Mouse (Mus musculus) hindbrain, embryonic 12.5 days (tissue): Measurements from ENCODE around the gene Rbms1. TPM values are rescaled to one million over a fixed set of nuclear protein-coding genes. Genes with fewer than 3 reads are reported as not detected.

Experiments used
- ATAC-seq: fragments of 200-750 bp; cut with Nextera tagmentation; 2 replicates; pipeline ENCODE4 v1.8.0; 2017; ENCODE audit warnings: moderate TSS enrichment; ENCODE audit not compliant: low FRiP score
- H3K27ac ChIP-seq: fragments of 300-500 bp; sonication (generic); 2 replicates; pipeline ENCODE4 v1.5.1; 2016; ENCODE audit warnings: mild to moderate bottlenecking
- H3K27me3 ChIP-seq: fragments of 300-500 bp; sonication (generic); 2 replicates; pipeline ENCODE4 v1.6.1; 2016; ENCODE audit warnings: mild to moderate bottlenecking
- H3K36me3 ChIP-seq: fragments of 300-500 bp; sonication (generic); 2 replicates; pipeline ENCODE4 v1.6.1; 2016; ENCODE audit warnings: mild to moderate bottlenecking
- H3K4me1 ChIP-seq: fragments of 300-500 bp; sonication (generic); 2 replicates; pipeline ENCODE4 v1.6.1; 2016
- H3K4me2 ChIP-seq: fragments of 300-500 bp; sonication (generic); replicated peaks from 2 replicates; pipeline ENCODE4 v1.6.1; 2016; ENCODE audit warnings: mild to moderate bottlenecking
- H3K4me3 ChIP-seq: fragments of 300-500 bp; sonication (generic); 2 replicates; pipeline ENCODE4 v1.5.1; 2016; ENCODE audit warnings: mild to moderate bottlenecking
- H3K9ac ChIP-seq: fragments of 300-500 bp; sonication (generic); 2 replicates; pipeline ENCODE4 v1.6.1; 2016; ENCODE audit warnings: mild to moderate bottlenecking, moderate library complexity
- H3K9me3 ChIP-seq: fragments of 300-500 bp; sonication (generic); replicated peaks from 2 replicates; pipeline ENCODE4 v1.6.1; 2016; ENCODE audit warnings: mild to moderate bottlenecking
- WGBS: fragments of 180-500 bp; shearing (Covaris S2); methylation state at CpG from one replicate; pipeline ENCODE4 v1.1.7; 2016; 5-methylcytosine and 5-hydroxymethylcytosine counted together
- polyA plus RNA-seq: library from polyadenylated mRNA; unstranded; fragments of >200 nt; fragmentation: Nextera tagmentation; extraction: Ambion mirVana; gene quantifications from 2 replicates; pipeline ENCODE4 v1.2.1, GENCODE M21; 2016

The Rbms1 gene
- polyA plus RNA-seq, 1 experiment from 2014 or later: 74.1 TPM

DNA sequence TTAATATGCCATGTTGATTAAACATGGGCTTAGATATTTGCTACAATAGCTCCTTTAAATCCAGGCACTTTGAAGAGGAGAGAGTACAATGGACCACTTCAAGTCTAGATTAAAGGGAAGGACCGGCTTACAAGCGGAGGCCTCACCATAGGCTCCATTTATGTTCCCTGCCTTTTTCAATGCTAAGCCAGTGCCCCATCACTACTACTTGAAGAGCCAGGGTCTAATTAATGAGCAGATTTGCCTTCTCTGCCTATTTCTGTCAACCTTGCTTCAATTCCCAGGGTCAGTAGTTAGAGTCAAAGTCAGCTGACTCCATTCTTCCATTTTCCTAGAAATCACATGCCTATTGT is 166.4 kb downstream of the Rbms1 start:
- no peaks in the 10 kb centered on the region for H3K9me3 ChIP-seq
- H3K9ac ChIP-seq: no peak overlapping the region
- ATAC-seq: peak; percentile 75
- peaks cover 14% of the 10 kb centered on the region; the same call in 1 of the 2 replicates for H3K27me3 ChIP-seq
- no peak overlapping the region for H3K27ac ChIP-seq
- peaks cover 39% of the 10 kb centered on the region for H3K4me1 ChIP-seq
- WGBS: 30% methylated on average over 2 of the region's 2 CpGs
- 0 out of 2 replicates have a peak overlapping the region, but pooled peaks have one; percentile 15 for H3K4me2 ChIP-seq
- no peak overlapping the region for H3K4me3 ChIP-seq
- no peaks in the 10 kb centered on the region for H3K36me3 ChIP-seq

GRCm38 (mm10) chr2:60795861-60796260 is 167.1 kb downstream of the Rbms1 start:
- Histone ChIP-seq H3K4me2 (no peak overlapping the region), H3K4me3 (no peak overlapping the region), H3K9ac (no peak overlapping the region), H3K36me3 (0 out of 2 replicates have a peak, but pooled peaks cover 3% of the 10 kb centered on the region), H3K27me3 (peaks cover 20% of the 10 kb centered on the region; the same call in 1 of the 2 replicates), H3K9me3 (no peaks in the 10 kb centered on the region), H3K4me1 (peaks cover 31% of the 10 kb centered on the region), H3K27ac (no peak overlapping the region; the same call in none of the 2 replicates)
- ATAC-seq: no peak
- 78% methylated on average over 9 of the region's 9 CpGs for WGBS

DNA sequence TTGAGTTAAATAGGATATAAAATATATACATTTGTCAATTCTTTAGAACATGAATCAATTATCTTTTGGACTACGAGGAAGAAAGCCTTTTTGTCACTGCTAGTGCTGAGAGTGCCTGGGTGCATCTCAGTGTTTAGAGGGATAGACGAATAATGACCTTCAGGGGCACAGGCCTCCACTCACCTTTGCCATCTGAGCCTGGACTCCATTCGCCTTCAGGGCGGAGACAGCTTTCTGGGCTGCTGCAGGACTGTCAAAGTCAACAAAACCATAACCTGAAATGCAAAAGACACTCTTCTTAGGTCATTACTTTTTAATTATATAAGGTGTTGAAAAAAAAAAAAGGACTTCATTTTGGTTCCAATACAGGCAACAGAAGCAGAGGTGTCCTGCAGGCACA is 170.5 kb downstream of the Rbms1 start:
- Histone ChIP-seq H3K4me2 (no peak overlapping the region), H3K36me3 (0 out of 2 replicates have a peak, but pooled peaks cover 3% of the 10 kb centered on the region), H3K4me3 (no peak overlapping the region), H3K9me3 (no peaks in the 10 kb centered on the region), H3K9ac (no peak overlapping the region), H3K27ac (no peak overlapping the region), H3K4me1 (peaks cover 32% of the 10 kb centered on the region), H3K27me3 (peaks cover 24% of the 10 kb centered on the region; the same call in 1 of the 2 replicates)
- no peak for ATAC-seq
- WGBS: 79% methylated on average over 4 of the region's 4 CpGs

DNA sequence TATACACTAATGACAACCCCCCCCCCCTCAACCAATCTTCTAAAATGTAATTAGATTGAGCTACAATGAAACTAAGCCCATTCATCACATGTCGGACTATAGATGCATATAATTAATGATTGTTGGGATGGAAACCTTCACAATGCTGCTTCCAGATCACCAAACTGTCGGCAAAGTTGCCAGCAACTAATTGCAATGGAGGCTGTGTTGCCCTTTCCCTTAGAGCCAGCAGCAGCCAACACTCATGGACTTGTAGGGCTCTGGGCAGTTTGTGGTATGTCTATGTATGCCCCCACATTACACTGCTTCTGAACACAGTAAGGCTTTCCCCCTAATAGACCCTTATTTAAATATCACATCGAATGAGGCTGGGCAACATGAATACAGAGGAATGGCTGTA is 173.9 kb downstream of the Rbms1 start:
- ATAC-seq: no peak
- H3K36me3 ChIP-seq: 0 out of 2 replicates have a peak, but pooled peaks cover 3% of the 10 kb centered on the region
- H3K4me2 ChIP-seq: no peak overlapping the region
- H3K4me3 ChIP-seq: no peak overlapping the region
- H3K9me3 ChIP-seq: no peaks in the 10 kb centered on the region
- peaks cover 22% of the 10 kb centered on the region for H3K4me1 ChIP-seq
- H3K27me3 ChIP-seq: peaks cover 30% of the 10 kb centered on the region
- 62% methylated on average over 3 of the region's 3 CpGs for WGBS
- H3K9ac ChIP-seq: no peak overlapping the region
- no peak overlapping the region for H3K27ac ChIP-seq

DNA sequence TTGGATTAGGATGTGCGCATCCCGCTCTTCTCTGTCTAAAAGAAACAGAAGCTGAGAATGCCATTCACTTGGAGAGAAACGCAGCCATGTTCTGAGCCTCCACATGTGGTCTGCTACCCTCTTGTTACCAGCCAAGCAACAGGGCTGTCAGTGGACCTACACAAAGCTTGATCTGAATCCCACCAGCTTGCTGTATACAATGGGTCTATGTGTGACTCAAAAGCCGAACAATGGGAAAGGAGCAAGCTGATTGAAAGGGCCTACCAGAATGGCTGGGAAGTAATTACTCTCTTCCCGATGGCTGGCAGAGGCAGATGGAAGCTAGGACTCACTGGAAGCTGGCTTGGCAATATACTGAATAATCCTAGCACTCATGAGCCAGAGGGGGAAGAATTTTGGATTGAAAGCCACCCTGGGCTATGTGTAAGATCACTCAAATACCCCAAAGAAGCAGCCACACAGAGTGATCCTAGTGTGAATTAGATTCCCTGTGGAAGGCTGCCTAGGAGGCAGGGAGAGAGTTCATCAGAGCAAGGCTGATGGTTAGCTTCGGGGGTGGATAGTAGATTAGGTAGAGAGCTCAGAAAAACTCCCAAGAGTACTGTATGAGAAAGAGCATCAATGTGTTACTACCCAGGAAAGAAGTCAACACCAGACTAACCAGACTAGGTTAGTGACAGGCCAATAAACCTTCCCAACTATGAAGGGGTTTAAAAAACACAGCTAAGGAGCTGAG is 174.7 kb downstream of the Rbms1 start:
- Histone ChIP-seq H3K4me3 (no peak overlapping the region), H3K4me1 (peaks cover 22% of the 10 kb centered on the region), H3K9me3 (no peaks in the 10 kb centered on the region), H3K27me3 (peaks cover 25% of the 10 kb centered on the region), H3K27ac (peak overlapping the region; percentile 40), H3K36me3 (0 out of 2 replicates have a peak, but pooled peaks cover 3% of the 10 kb centered on the region), H3K4me2 (no peak overlapping the region), H3K9ac (no peak overlapping the region)
- peak; percentile 86 for ATAC-seq
- 28% methylated on average over 6 of the region's 6 CpGs for WGBS

DNA sequence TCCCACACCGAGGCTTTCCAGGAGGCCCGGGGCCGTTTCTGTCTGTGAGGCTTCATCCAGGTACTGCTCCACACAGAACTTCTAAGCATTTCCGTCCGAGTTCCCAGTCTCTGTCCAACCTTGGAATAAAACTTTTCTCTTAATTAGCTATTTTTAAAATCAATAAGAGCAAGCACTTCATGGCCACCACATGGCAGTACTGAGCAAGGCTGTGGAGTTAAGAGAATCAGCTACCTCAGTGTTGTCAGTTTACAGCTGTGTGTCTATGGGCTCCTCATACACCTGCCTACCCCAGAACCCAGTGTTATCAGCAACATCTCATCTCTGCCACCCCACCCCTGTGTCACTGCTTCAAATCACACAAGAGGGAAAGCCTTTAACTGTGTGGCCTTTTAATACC is 175.9 kb downstream of the Rbms1 start:
- H3K9ac ChIP-seq: no peak overlapping the region
- peaks cover 24% of the 10 kb centered on the region for H3K27me3 ChIP-seq
- H3K4me2 ChIP-seq: no peak overlapping the region
- H3K4me1 ChIP-seq: peaks cover 22% of the 10 kb centered on the region
- H3K4me3 ChIP-seq: no peak overlapping the region
- H3K36me3 ChIP-seq: 0 out of 2 replicates have a peak, but pooled peaks cover 3% of the 10 kb centered on the region
- WGBS: 91% methylated on average over 5 of the region's 5 CpGs
- H3K27ac ChIP-seq: no peak overlapping the region
- H3K9me3 ChIP-seq: no peaks in the 10 kb centered on the region
- no peak for ATAC-seq

DNA sequence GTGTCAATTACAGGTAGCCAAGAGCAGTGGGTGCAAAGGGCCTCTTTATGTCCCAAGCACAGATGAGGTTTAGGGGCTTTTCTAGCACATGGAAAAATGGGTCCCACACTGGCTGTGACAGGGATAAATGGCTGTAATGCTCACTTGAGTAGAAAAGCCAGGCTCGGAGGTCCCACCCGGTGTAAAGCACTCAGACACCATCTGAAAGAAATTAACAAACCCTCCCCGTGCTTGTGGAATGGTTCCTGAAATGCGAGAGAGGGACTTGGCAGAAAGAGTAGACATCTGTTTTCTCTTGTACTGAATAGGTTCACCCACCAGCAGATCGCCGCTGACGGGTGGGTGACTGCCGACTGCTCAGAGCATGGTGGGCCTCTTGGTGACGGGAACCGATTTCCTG is 176.7 kb downstream of the Rbms1 start:
- peaks cover 22% of the 10 kb centered on the region for H3K4me1 ChIP-seq
- no peak overlapping the region for H3K4me2 ChIP-seq
- 0 out of 2 replicates have a peak, but pooled peaks cover 3% of the 10 kb centered on the region for H3K36me3 ChIP-seq
- WGBS: 48% methylated on average over 10 of the region's 10 CpGs
- H3K27ac ChIP-seq: no peak overlapping the region
- ATAC-seq: no peak
- no peak overlapping the region for H3K9ac ChIP-seq
- H3K9me3 ChIP-seq: no peaks in the 10 kb centered on the region
- no peak overlapping the region for H3K4me3 ChIP-seq
- peaks cover 22% of the 10 kb centered on the region for H3K27me3 ChIP-seq

DNA sequence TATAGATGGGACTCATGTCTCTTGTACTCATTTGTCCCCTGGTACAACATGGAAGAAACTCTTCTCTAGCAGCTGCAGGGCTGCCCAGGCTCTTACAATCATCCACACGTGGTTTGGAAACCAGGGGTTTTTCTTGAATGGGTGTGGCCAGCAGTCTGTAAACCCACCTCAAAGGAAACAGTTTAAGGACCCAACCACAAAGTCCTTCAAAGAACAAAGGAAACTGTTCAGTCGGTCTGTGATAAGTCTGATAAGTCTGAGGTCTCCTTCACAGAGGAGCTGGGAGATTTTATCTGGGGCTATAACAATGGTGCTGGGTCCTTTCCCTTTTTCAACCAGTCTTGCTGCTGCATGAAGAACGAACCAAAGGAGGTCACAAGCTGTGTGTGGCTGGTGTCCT is 188.5 kb downstream of the Rbms1 start:
- H3K4me2 ChIP-seq: no peak overlapping the region
- no peak overlapping the region for H3K9ac ChIP-seq
- 63% methylated on average over 3 of the region's 3 CpGs for WGBS
- no peaks in the 10 kb centered on the region for H3K27me3 ChIP-seq
- no peak for ATAC-seq
- H3K36me3 ChIP-seq: peaks cover 27% of the 10 kb centered on the region
- H3K27ac ChIP-seq: no peak overlapping the region
- H3K4me1 ChIP-seq: no peaks in the 10 kb centered on the region
- H3K9me3 ChIP-seq: peaks cover 9% of the 10 kb centered on the region; the same call in 1 of the 2 replicates
- no peak overlapping the region for H3K4me3 ChIP-seq

DNA sequence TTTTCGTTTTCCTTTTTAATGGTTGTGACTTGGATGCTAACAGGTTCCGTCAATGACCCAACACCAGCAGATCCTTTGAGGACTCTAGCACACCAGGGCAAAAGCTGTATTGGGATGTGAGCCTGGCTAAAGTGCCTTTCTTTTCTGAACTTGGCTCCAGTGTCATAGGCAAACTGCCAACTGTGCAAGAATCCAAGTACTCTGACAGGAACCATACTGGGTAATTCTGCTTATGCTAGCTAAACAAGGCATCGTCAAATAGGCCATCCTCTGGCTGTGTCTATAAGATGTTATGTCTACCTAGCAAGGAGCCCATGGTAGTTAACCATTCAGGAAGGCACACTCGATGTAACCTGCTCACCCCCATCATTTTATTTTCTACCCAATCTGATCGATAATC is 189.4 kb downstream of the Rbms1 start:
- Histone ChIP-seq H3K9me3 (peaks cover 9% of the 10 kb centered on the region; the same call in 1 of the 2 replicates), H3K27me3 (no peaks in the 10 kb centered on the region), H3K4me1 (no peaks in the 10 kb centered on the region), H3K27ac (no peak overlapping the region), H3K9ac (no peak overlapping the region), H3K4me3 (no peak overlapping the region), H3K4me2 (no peak overlapping the region), H3K36me3 (peaks cover 27% of the 10 kb centered on the region)
- ATAC-seq: no peak
- WGBS: 87% methylated on average over 5 of the region's 5 CpGs

DNA sequence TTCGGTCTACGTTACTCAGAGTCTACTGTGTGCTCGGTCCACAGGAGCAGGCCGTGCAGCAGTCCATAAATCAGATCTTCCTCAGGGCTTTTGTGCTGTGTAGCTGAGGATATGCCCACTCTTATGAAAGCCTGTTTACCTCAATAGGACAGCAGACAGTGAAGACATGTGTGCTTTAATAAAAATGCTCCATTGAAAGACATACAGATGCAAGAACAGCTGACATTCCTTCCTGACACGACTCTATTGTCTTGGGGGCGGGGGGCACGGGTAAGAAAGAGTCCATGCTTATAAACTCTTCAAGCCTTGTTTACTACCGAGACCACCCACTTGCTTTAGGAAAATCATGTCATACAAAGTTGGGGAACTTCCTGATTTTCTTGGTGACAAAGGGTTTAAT is 196.6 kb downstream of the Rbms1 start:
- H3K4me3 ChIP-seq: no peak overlapping the region
- WGBS: 62% methylated on average over 8 of the region's 8 CpGs
- H3K27me3 ChIP-seq: no peaks in the 10 kb centered on the region
- ATAC-seq: no peak
- H3K4me2 ChIP-seq: no peak overlapping the region
- H3K9me3 ChIP-seq: peaks cover 9% of the 10 kb centered on the region; the same call in 1 of the 2 replicates
- H3K4me1 ChIP-seq: no peaks in the 10 kb centered on the region
- H3K27ac ChIP-seq: no peak overlapping the region
- H3K9ac ChIP-seq: no peak overlapping the region
- H3K36me3 ChIP-seq: peaks cover 16% of the 10 kb centered on the region

DNA sequence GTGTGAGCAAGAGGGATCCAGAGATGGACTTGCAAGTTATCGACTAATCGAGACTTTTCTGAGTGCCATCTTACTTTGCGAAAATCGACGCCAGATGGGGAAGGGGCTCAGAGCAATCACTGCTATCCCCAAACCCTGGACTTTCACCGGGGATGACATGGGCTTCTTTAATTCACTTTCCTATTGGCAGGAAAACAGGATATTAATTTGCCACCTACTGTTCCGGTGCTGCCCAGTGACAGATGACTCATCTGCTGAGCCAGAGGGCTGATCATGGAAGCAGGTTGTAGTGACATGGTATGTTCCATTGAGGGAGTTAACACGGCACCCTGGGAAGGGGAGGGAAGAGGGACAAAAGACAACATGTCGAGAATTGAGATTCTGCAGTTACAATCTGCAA is 206.8 kb downstream of the Rbms1 start:
- Histone ChIP-seq H3K9ac (no peak overlapping the region), H3K4me3 (no peak overlapping the region), H3K27me3 (no peaks in the 10 kb centered on the region), H3K4me1 (no peaks in the 10 kb centered on the region), H3K4me2 (no peak overlapping the region), H3K9me3 (no peaks in the 10 kb centered on the region), H3K36me3 (peaks cover 13% of the 10 kb centered on the region), H3K27ac (no peak overlapping the region)
- 80% methylated on average over 9 of the region's 9 CpGs for WGBS
- no peak for ATAC-seq

DNA sequence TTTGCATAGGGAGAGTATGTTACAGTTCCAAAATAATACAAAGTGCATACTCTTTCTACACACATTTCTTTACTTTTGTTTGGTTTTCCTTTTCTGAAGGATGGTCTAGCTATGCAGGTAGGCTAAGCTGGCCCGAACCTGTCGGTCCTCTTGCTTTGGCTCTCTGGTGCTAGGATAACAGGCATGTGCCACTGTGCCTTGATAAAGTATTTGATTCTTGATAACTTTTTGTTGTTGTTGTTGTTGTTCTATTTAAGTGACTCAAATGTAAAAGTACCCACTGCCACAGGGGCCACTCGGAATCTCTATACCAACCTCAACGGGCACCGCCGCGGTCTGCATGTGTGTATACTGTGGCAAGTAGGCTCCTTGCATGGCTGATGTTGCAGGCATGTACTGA is 207.9 kb downstream of the Rbms1 start:
- 98% methylated on average over 7 of the region's 7 CpGs for WGBS
- no peaks in the 10 kb centered on the region for H3K4me1 ChIP-seq
- no peaks in the 10 kb centered on the region for H3K9me3 ChIP-seq
- no peak for ATAC-seq
- no peaks in the 10 kb centered on the region for H3K27me3 ChIP-seq
- no peak overlapping the region for H3K9ac ChIP-seq
- no peak overlapping the region for H3K27ac ChIP-seq
- no peak overlapping the region for H3K4me2 ChIP-seq
- no peak overlapping the region for H3K4me3 ChIP-seq
- H3K36me3 ChIP-seq: peaks cover 13% of the 10 kb centered on the region

- no peak overlapping the region for H3K4me3 ChIP-seq
- no peaks in the 10 kb centered on the region for H3K4me1 ChIP-seq
- no peak overlapping the region for H3K9ac ChIP-seq
- no peaks in the 10 kb centered on the region for H3K27me3 ChIP-seq
- no peak overlapping the region for H3K4me2 ChIP-seq
- H3K27ac ChIP-seq: no peak overlapping the region
- no peak for ATAC-seq
- peaks cover 13% of the 10 kb centered on the region for H3K36me3 ChIP-seq
- 93% methylated on average over 9 of the region's 9 CpGs for WGBS
- H3K9me3 ChIP-seq: no peaks in the 10 kb centered on the region
Measured at GRCm38 (mm10) chr2:60751274-60751673, 211.7 kb downstream of the Rbms1 start.
